Mouse (Mus musculus) ES-E14 (cell line): ENCODE results near the gene Lrrc51. TPM values are rescaled to one million over a fixed set of nuclear protein-coding genes. Genes with fewer than 3 reads are reported as not detected.

Source experiments
- DNase-seq: peaks from one replicate; pipeline ENCODE4 v3.0.0-alpha.2; 2013; ENCODE audit warnings: low read depth, low spot score
- H3K27ac ChIP-seq: 2 replicates; pipeline ENCODE4 v1.5.1; 2012; ENCODE audit warnings: low read depth, mild to moderate bottlenecking, low read length, moderate library complexity, mixed read lengths; ENCODE audit not compliant: poor library complexity, insufficient read depth, severe bottlenecking
- H3K36me3 ChIP-seq: 2 replicates; pipeline ENCODE4 v1.6.1; 2012; ENCODE audit warnings: mild to moderate bottlenecking, low read length, moderate library complexity, mixed read lengths; ENCODE audit not compliant: control insufficient read depth, poor library complexity, insufficient read depth, severe bottlenecking
- H3K4me1 ChIP-seq, 2 experiments: fragments of 150-350 bp in 1 of 2; sonication (generic) in 1 of 2; 2 replicates each; pipeline ENCODE4 v1.6.1; 2012; ENCODE audit warnings: low read length in 2 of 2, mild to moderate bottlenecking in 1 of 2, mixed read lengths in 1 of 2; ENCODE audit not compliant: control insufficient read depth in 2 of 2, insufficient read depth in 2 of 2, poor library complexity in 1 of 2
- H3K4me3 ChIP-seq, 2 experiments: fragments of 150-350 bp in 1 of 2; sonication (generic) in 1 of 2; 2 replicates each; pipeline ENCODE4 v1.5.1; 2012; ENCODE audit warnings: low read length in 2 of 2, low read depth in 1 of 2, mild to moderate bottlenecking in 1 of 2, mixed read lengths in 1 of 2; ENCODE audit not compliant: insufficient read depth in 1 of 2, poor library complexity in 1 of 2, severe bottlenecking in 1 of 2
- H3K9ac ChIP-seq: 2 replicates; pipeline ENCODE4 v1.6.1; 2012; ENCODE audit warnings: low read depth, mild to moderate bottlenecking, low read length, mixed read lengths; ENCODE audit not compliant: poor library complexity, insufficient read depth, severe bottlenecking
- H3K9me3 ChIP-seq: fragments of 150-350 bp; sonication (generic); 2 replicates; pipeline ENCODE4 v1.6.1; 2012; ENCODE audit warnings: low read depth, mild to moderate bottlenecking, low read length; ENCODE audit not compliant: control insufficient read depth, insufficient read depth
- CHD2 ChIP-seq: IDR thresholded peaks from 2 replicates; pipeline ENCODE4 v1.6.1; 2014; ENCODE audit warnings: mild to moderate bottlenecking, low read depth, low read length, inconsistent platforms
- HCFC1 ChIP-seq: IDR thresholded peaks from 2 replicates; pipeline ENCODE4 v1.6.1; 2012; ENCODE audit warnings: low read length, inconsistent platforms, borderline replicate concordance; ENCODE audit not compliant: insufficient read depth
- MAFK ChIP-seq: IDR thresholded peaks from 2 replicates; pipeline ENCODE4 v1.6.1; 2014; ENCODE audit warnings: mild to moderate bottlenecking, low read depth, low read length, inconsistent platforms; ENCODE audit not compliant: insufficient read depth
- ZC3H11A ChIP-seq: IDR thresholded peaks from 2 replicates; pipeline ENCODE4 v1.6.1; 2012; ENCODE audit warnings: low read depth, mild to moderate bottlenecking, inconsistent platforms, low read length, borderline replicate concordance
- ZNF384 ChIP-seq: IDR thresholded peaks from 2 replicates; pipeline ENCODE4 v1.6.1; 2012; ENCODE audit warnings: low read depth, low read length, inconsistent platforms
- in situ Hi-C, 2 experiments: fragments of 600-800 bp; cut with MboI; formaldehyde crosslinking; loops; one replicate each; pipeline ENCODE4 v1.15.1; 2025; ENCODE audit warnings: low sequenced_read_pairs in 2 of 2, inconsistent platforms in 1 of 2; ENCODE audit not compliant: unreplicated experiment in 2 of 2
- total RNA-seq: library from RNA; depleted of rRNA; stranded (reverse); fragments of 300-350 nt; gene quantifications from 2 replicates; pipeline ENCODE4 v1.2.3, GENCODE M21; 2012

Gene Lrrc51
- total RNA-seq, 1 experiment, result 2.6 TPM

- TF ChIP-seq MAFK (no peak), ZNF384 (no peak), CHD2 (no peak), HCFC1 (no peak), ZC3H11A (no peak)
- DNase-seq, result no peak
- Histone ChIP-seq H3K9ac (no peak overlapping the region), H3K27ac (no peak overlapping the region), H3K9me3 (no peaks in the 10 kb centered on the region), H3K4me1 (peaks cover 6 to 12% of the 10 kb centered on the region in 2 experiments; a peak in 3 of 4 replicates), H3K4me3 (no peak overlapping the region), H3K36me3 (peaks cover 7% of the 10 kb centered on the region)
- in situ Hi-C loops, result no loop called here
Measured at GRCm38 (mm10) chr7:101902846-101903245, 30.8 kb downstream of the Lrrc51 start.

- DNase-seq, result no peak
Measured at GRCm38 (mm10) chr7:101901969-101902368, 31.7 kb downstream of the Lrrc51 start.

GRCm38 (mm10) chr7:101900331-101901097 lies 33.2 kb downstream of the Lrrc51 start:
- Histone ChIP-seq H3K9ac (peak overlapping the region; percentile 69), H3K27ac (peak overlapping the region; percentile 53), H3K9me3 (no peaks in the 10 kb centered on the region), H3K4me3 (peak overlapping the region in 1 of 2 experiments; percentile 32; a peak in 2 of 4 replicates), H3K36me3 (peaks cover 9% of the 10 kb centered on the region), H3K4me1 (peaks cover 4 to 6% of the 10 kb centered on the region in 2 experiments; a peak in 3 of 4 replicates)
- in situ Hi-C loops, result no loop called here
- DNase-seq, result no peak
- TF ChIP-seq HCFC1, result no peak
- TF ChIP-seq ZC3H11A, result no peak
- TF ChIP-seq MAFK, result no peak
- no peak for TF ChIP-seq CHD2
- TF ChIP-seq ZNF384, result no peak

More at GRCm38 (mm10) chr7:101901969-101902368, 31.7 kb downstream of the Lrrc51 start:
- Histone ChIP-seq H3K36me3 (peaks cover 9% of the 10 kb centered on the region), H3K27ac (no peak overlapping the region; the same call in 1 of the 2 replicates), H3K4me1 (peaks cover 9 to 11% of the 10 kb centered on the region in 2 experiments; a peak in 3 of 4 replicates), H3K4me3 (no peak overlapping the region), H3K9ac (no peak overlapping the region), H3K9me3 (no peaks in the 10 kb centered on the region)
- in situ Hi-C loops, result no loop called here
- TF ChIP-seq CHD2, result no peak

DNA sequence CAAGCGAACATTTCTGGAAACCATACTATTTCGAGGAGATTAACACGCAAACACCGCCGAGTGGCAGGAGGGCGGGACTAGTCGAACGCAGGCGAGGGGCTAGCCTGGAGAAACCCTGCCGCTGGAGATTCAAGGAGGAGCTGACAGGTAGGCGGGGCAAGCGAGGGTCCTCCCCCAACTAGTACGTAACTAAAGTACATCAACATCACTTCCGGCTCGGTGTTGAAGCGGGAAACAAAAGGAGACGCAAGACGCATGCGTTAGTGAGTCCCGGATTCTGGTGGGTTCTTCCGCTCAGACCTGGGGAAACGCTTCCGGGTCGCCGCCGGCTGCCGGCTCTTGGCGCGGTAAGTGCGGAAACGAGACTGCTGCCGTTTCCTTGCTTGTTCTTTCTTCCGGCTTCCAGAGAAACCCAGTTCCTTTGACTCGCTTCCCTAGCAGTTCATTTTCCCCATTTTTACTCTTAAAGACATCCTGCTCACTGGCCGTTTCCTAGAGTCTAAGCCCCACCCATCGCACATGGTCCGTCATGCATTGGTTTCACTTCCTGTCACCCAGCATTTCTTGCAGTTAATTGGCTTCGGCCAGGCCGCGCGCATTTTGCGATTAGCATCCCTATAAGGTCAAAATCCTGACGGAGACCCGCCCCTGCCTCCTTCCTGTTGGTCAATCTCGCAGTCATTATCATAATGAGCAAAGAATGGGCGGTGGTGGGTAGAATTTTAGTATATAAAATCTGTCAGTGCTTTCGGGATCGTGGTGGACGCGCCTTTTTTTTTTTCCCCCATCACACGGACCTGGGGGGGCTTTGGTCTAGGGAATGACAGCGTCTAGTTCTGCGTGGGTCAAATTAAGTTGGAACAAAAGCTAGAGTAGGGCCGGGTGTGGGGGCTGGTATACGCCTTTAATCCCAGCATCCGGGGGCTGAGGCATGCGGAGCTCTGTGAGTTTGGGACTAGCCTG lies 37.3 kb downstream of the Lrrc51 start:
- peaks cover 4 to 9% of the 10 kb centered on the region in 2 experiments for H3K4me1 ChIP-seq
- peak overlapping the region; percentile 87 to 98 for H3K4me3 ChIP-seq
- peak; percentile 98 for DNase-seq
- H3K9me3 ChIP-seq, result no peaks in the 10 kb centered on the region
- H3K27ac ChIP-seq, result peak overlapping the region; percentile 97
- in situ Hi-C loops, result no loop called here
- H3K9ac ChIP-seq, result peak overlapping the region; percentile 96
- TF ChIP-seq CHD2 (peak; percentile 83), HCFC1 (peak; percentile 83), ZNF384 (no peak), MAFK (no peak)
- H3K36me3 ChIP-seq, result peaks cover 7% of the 10 kb centered on the region
